Mouse (Mus musculus) midbrain, embryonic 16.5 days (tissue): ENCODE measurements around the gene Chrd. TPM values are rescaled to one million over a fixed set of nuclear protein-coding genes. Genes with fewer than 3 reads are reported as not detected.
A peak's percentile ranks its signal among the peaks of the same experiment; 100 is the strongest.

Source experiments
- ATAC-seq: fragments of 200-750 bp; cut with Nextera tagmentation; 2 replicates; pipeline ENCODE4 v1.8.0; 2017; ENCODE audit warnings: moderate TSS enrichment
- H3K27ac ChIP-seq: fragments of 300-500 bp; sonication (generic); 2 replicates; pipeline ENCODE4 v1.5.1; 2014; ENCODE audit warnings: mild to moderate bottlenecking, low read length, mixed read lengths
- H3K27me3 ChIP-seq: fragments of 300-500 bp; sonication (generic); 2 replicates; pipeline ENCODE4 v1.6.1; 2014; ENCODE audit warnings: low read depth, low read length, mixed read lengths; ENCODE audit not compliant: control insufficient read depth, insufficient read depth
- H3K36me3 ChIP-seq: fragments of 300-500 bp; sonication (generic); 2 replicates; pipeline ENCODE4 v1.6.1; 2014; ENCODE audit warnings: mild to moderate bottlenecking, low read length, moderate library complexity, mixed read lengths; ENCODE audit not compliant: control insufficient read depth, insufficient read depth
- H3K4me1 ChIP-seq: fragments of 300-500 bp; sonication (generic); 2 replicates; pipeline ENCODE4 v1.6.1; 2014; ENCODE audit warnings: mild to moderate bottlenecking, low read length, mixed read lengths; ENCODE audit not compliant: control insufficient read depth, insufficient read depth
- H3K4me2 ChIP-seq: fragments of 300-500 bp; sonication (generic); 2 replicates; pipeline ENCODE4 v1.6.1; 2014; ENCODE audit warnings: mild to moderate bottlenecking, low read length, mixed read lengths
- H3K4me3 ChIP-seq: fragments of 300-500 bp; sonication (generic); 2 replicates; pipeline ENCODE4 v1.5.1; 2014; ENCODE audit warnings: low read depth, mild to moderate bottlenecking, low read length, moderate library complexity, mixed read lengths
- H3K9ac ChIP-seq: fragments of 300-500 bp; sonication (generic); 2 replicates; pipeline ENCODE4 v1.6.1; 2014; ENCODE audit warnings: low read depth, low read length, mixed read lengths
- H3K9me3 ChIP-seq: fragments of 300-500 bp; sonication (generic); replicated peaks from 2 replicates; pipeline ENCODE4 v1.6.1; 2014; ENCODE audit warnings: mild to moderate bottlenecking, low read length, mixed read lengths; ENCODE audit not compliant: control insufficient read depth, poor library complexity, severe bottlenecking
- WGBS: fragments of 180-500 bp; shearing (Covaris S2); extraction: QIAGEN DNeasy Blood & Tissue Kit; methylation state at CpG from one replicate; pipeline ENCODE4 v1.1.7; 2014; 5-methylcytosine and 5-hydroxymethylcytosine counted together
- polyA plus RNA-seq: library from polyadenylated mRNA; unstranded; fragments of >200 nt; fragmentation: Nextera tagmentation; extraction: Ambion mirVana; gene quantifications from 2 replicates; pipeline ENCODE4 v1.2.1, GENCODE M21; 2015

The Chrd gene
- polyA plus RNA-seq, 1 experiment from 2014 or later = 4.5 TPM

- 92% methylated on average over 21 of the region's 21 CpGs for WGBS
- H3K9ac ChIP-seq = no peak overlapping the region
- no peaks in the 10 kb centered on the region for H3K9me3 ChIP-seq
- no peak overlapping the region for H3K27ac ChIP-seq
- H3K4me1 ChIP-seq = no peaks in the 10 kb centered on the region; the same call in 1 of the 2 replicates
- ATAC-seq = no peak
- no peak overlapping the region for H3K4me3 ChIP-seq
- H3K27me3 ChIP-seq = no peaks in the 10 kb centered on the region
- no peak overlapping the region for H3K4me2 ChIP-seq
- peaks cover 17% of the 10 kb centered on the region for H3K36me3 ChIP-seq
These were observed 24.5 kb upstream of the Chrd start for GRCm38 (mm10) chr16:20708220-20708938.

DNA sequence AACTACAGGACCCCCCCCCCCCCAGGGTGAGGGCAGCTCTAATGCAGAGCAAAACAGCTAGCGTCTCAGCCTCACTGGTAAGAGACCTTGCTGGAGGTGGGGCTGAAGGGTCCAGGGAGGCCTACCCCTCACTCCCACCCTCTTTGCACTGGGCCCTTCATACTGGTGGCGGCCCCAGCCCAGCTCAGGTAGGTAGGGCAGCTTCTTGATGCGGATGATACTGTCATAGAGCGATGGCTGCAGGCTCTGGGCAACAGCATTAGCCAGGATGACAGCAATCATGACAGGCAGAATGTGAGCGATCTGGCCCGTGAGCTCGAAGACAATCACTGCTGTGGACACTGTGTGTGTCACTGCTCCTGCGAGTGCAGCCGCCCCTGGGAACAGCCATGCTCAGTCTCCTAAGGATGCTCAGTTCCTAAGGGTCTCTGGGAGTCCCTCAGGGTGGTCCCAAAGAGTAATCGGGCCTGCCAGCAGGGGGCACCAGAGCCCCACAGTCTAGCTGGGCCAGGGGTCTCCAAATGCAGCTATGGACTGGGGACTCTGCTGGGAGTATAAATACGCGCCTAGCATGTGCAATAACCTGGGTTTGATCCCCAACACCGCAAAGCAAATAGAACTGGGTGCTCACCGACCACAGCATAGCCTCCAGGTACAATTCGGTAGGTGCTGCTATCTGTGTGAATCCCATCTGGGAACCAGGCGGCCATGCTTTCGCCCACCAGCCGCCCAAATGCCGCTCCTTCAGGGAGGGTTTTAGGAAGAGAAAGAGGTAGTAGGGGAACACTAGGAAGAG lies 23.8 kb upstream of the Chrd start:
- Histone ChIP-seq H3K27ac (no peak overlapping the region), H3K27me3 (no peaks in the 10 kb centered on the region), H3K36me3 (peaks cover 17% of the 10 kb centered on the region), H3K9ac (no peak overlapping the region; the same call in 1 of the 2 replicates), H3K4me2 (no peak overlapping the region), H3K4me3 (no peak overlapping the region), H3K9me3 (no peaks in the 10 kb centered on the region), H3K4me1 (peaks cover 5% of the 10 kb centered on the region)
- ATAC-seq = peak; percentile 54
- 79% methylated on average over 19 of the region's 19 CpGs for WGBS

DNA sequence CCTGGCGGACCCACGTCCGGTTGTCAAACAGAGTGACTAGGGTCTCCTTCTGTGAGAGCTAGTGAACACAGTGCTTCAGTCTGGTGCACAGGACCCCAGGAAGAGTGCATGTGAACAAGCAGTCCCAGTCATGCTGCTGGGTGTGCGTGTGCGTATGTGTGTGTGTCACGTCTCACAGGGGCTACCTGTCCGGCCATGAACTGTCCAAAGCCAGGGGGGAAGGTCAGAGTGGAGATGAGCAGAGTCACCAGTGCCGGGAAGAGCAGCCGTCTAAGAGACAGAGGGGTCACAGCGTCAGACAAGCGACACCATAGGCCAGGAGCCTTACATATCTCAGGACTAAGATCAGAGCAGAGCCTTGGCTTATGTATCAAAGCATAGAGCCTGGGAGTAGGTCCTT lies 22.6 kb upstream of the Chrd start:
- Histone ChIP-seq H3K4me1 (peaks cover 17% of the 10 kb centered on the region), H3K9me3 (no peaks in the 10 kb centered on the region), H3K9ac (no peak overlapping the region), H3K4me3 (no peak overlapping the region), H3K27me3 (no peaks in the 10 kb centered on the region), H3K36me3 (peaks cover 17% of the 10 kb centered on the region), H3K27ac (no peak overlapping the region), H3K4me2 (no peak overlapping the region)
- no peak for ATAC-seq
- WGBS = 93% methylated on average over 11 of the region's 11 CpGs

GRCm38 (mm10) chr16:20710810-20711209 lies 22.1 kb upstream of the Chrd start:
- peaks cover 17% of the 10 kb centered on the region for H3K36me3 ChIP-seq
- WGBS = 79% methylated on average over 4 of the region's 4 CpGs
- no peak overlapping the region for H3K9ac ChIP-seq
- H3K4me1 ChIP-seq = peaks cover 18% of the 10 kb centered on the region
- no peak overlapping the region for H3K4me2 ChIP-seq
- no peak overlapping the region for H3K4me3 ChIP-seq
- no peak for ATAC-seq
- no peaks in the 10 kb centered on the region for H3K9me3 ChIP-seq
- no peaks in the 10 kb centered on the region for H3K27me3 ChIP-seq
- H3K27ac ChIP-seq = no peak overlapping the region

GRCm38 (mm10) chr16:20712190-20712589 lies 20.7 kb upstream of the Chrd start:
- Histone ChIP-seq H3K27ac (no peak overlapping the region), H3K4me2 (no peak overlapping the region), H3K9me3 (no peaks in the 10 kb centered on the region), H3K27me3 (no peaks in the 10 kb centered on the region), H3K36me3 (peaks cover 13% of the 10 kb centered on the region), H3K9ac (no peak overlapping the region), H3K4me3 (no peak overlapping the region), H3K4me1 (peaks cover 21% of the 10 kb centered on the region)
- WGBS = 65% methylated on average over 9 of the region's 9 CpGs
- no peak for ATAC-seq

- Histone ChIP-seq H3K4me1 (peaks cover 21% of the 10 kb centered on the region), H3K4me3 (no peak overlapping the region), H3K9me3 (no peaks in the 10 kb centered on the region), H3K27me3 (no peaks in the 10 kb centered on the region), H3K4me2 (no peak overlapping the region), H3K36me3 (peaks cover 9% of the 10 kb centered on the region), H3K9ac (no peak overlapping the region), H3K27ac (no peak overlapping the region)
- WGBS = 96% methylated on average over 7 of the region's 7 CpGs
- no peak for ATAC-seq
These were observed 20.0 kb upstream of the Chrd start for GRCm38 (mm10) chr16:20712889-20713288.

DNA sequence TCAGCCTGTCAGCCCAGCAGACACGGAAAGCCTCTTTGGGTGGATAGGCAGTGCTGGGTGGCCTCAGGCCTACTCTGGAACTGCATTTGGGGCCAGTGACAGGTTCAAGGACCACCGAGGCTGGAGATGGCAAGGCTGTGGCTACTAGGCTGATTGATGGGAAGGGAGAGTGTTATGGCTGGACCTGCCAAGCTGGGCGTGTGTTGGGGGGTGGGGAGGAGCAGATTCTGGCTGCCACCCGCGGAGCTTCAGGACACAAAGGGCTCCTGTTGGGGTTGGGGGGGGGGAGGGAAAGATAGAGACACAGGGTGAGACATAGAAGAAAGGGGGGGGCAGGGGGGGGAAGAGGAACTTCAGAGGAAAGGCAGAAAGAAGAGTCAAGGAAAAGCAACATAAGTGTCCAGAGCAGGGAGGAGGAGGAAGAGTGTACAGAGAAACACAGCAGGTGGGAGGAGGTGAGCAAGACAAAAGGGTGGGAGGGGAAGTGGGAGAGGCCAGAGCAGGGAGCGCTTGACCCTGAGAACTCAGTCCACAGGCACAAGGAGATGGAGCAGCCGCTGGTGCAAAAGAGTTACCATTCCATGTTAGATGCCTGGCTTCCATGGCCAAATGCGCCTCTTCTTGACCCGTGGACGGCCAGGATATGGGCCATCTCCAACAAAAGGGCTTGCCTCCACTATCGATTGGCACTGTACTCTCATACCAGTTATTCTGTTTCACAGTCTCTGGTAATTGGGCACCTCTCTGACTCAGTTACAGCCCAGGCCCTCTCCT lies 18.4 kb upstream of the Chrd start:
- 29% methylated on average over 11 of the region's 11 CpGs for WGBS
- no peaks in the 10 kb centered on the region for H3K27me3 ChIP-seq

GRCm38 (mm10) chr16:20715161-20715560 lies 17.8 kb upstream of the Chrd start:
- Histone ChIP-seq H3K36me3 (peaks cover 9% of the 10 kb centered on the region), H3K4me2 (peak overlapping the region; percentile 95), H3K4me3 (peak overlapping the region; percentile 69), H3K9ac (peak overlapping the region; percentile 85), H3K4me1 (peaks cover 28% of the 10 kb centered on the region), H3K9me3 (no peaks in the 10 kb centered on the region), H3K27ac (peak overlapping the region; percentile 95; the same call in 1 of the 2 replicates), H3K27me3 (no peaks in the 10 kb centered on the region)
- no peak for ATAC-seq
- 79% methylated on average over 2 of the region's 2 CpGs for WGBS

More for the DNA sequence above, 18.4 kb upstream of the Chrd start:
- Histone ChIP-seq H3K27ac (no peak overlapping the region), H3K36me3 (peaks cover 9% of the 10 kb centered on the region), H3K4me1 (peaks cover 28% of the 10 kb centered on the region), H3K4me3 (peak overlapping the region; percentile 69), H3K9ac (peak overlapping the region; percentile 85), H3K4me2 (peak overlapping the region; percentile 95), H3K9me3 (no peaks in the 10 kb centered on the region)
- no peak for ATAC-seq
